Mouse (Mus musculus): ENCODE measurements around the gene Chmp4b.
A peak's percentile ranks its signal among the peaks of the same experiment; 100 is the strongest.

Chmp4b gene

GRCm38 (mm10) chr2:154684901-154685470 lies 33.5 kb downstream of the Chmp4b start:
- no peak for DNase-seq

- no peak for DNase-seq
These were observed 34.3 kb downstream of the Chmp4b start for GRCm38 (mm10) chr2:154685772-154686171.

- no peak for DNase-seq
These were observed 35.3 kb downstream of the Chmp4b start for GRCm38 (mm10) chr2:154686819-154687218.

- no peak for DNase-seq
These were observed 37.9 kb downstream of the Chmp4b start for GRCm38 (mm10) chr2:154689391-154689790.

GRCm38 (mm10) chr2:154690959-154691358 lies 39.5 kb downstream of the Chmp4b start:
- no peak for DNase-seq

GRCm38 (mm10) chr2:154693186-154693940 lies 41.9 kb downstream of the Chmp4b start:
- DNase-seq, result no peak

GRCm38 (mm10) chr2:154693941-154694256 lies 42.4 kb downstream of the Chmp4b start:
- no peak for DNase-seq

- no peak for DNase-seq
These were observed 44.2 kb downstream of the Chmp4b start for GRCm38 (mm10) chr2:154695690-154696089.

GRCm38 (mm10) chr2:154696660-154697059 lies 45.2 kb downstream of the Chmp4b start:
- DNase-seq, result no peak

GRCm38 (mm10) chr2:154699360-154699759 lies 47.9 kb downstream of the Chmp4b start:
- no peak for DNase-seq

GRCm38 (mm10) chr2:154700177-154700576 lies 48.7 kb downstream of the Chmp4b start:
- DNase-seq, result no peak

- DNase-seq, result peak; percentile 66
These were observed 51.3 kb downstream of the Chmp4b start for GRCm38 (mm10) chr2:154702637-154703315.

GRCm38 (mm10) chr2:154706526-154707280 lies 55.2 kb downstream of the Chmp4b start:
- DNase-seq, result no peak

GRCm38 (mm10) chr2:154707284-154707683 lies 55.8 kb downstream of the Chmp4b start:
- DNase-seq, result no peak

GRCm38 (mm10) chr2:154707830-154708385 lies 56.4 kb downstream of the Chmp4b start:
- DNase-seq, result no peak

- no peak for DNase-seq
These were observed 60.2 kb downstream of the Chmp4b start for GRCm38 (mm10) chr2:154711701-154712100.

- DNase-seq, result peak; percentile 63
These were observed 60.8 kb downstream of the Chmp4b start for GRCm38 (mm10) chr2:154712271-154712677.

- peak; percentile 20 for DNase-seq
These were observed 61.6 kb downstream of the Chmp4b start for GRCm38 (mm10) chr2:154713083-154713482.

- no peak for DNase-seq
These were observed 62.5 kb downstream of the Chmp4b start for GRCm38 (mm10) chr2:154713964-154714363.

- no peak for DNase-seq
These were observed 65.1 kb downstream of the Chmp4b start for GRCm38 (mm10) chr2:154716586-154716985.

GRCm38 (mm10) chr2:154717081-154717480 lies 65.6 kb downstream of the Chmp4b start:
- DNase-seq, result no peak

GRCm38 (mm10) chr2:154718855-154719556 lies 67.5 kb downstream of the Chmp4b start:
- DNase-seq, result no peak

Data from thymus, postnatal 14 days (tissue).